In genomic region chr4:153992715-153993114, GRCm38 (mm10) we compare ENCODE assay signal across 16 mouse cellular contexts.
"Had no signal": no experiment of that assay in that cellular context is flagged by ENCODE, and none has a peak within 500 bp of the region (broad histone marks: within the 10 kb centered on the region; RNA-seq: fewer than 3 reads in every experiment).

No protein-coding gene starts in this region.

- H3K4me2 ChIP-seq: limb, embryonic 12.5 days; liver, embryonic 13.5 days; lung, embryonic 15.5 days; midbrain, embryonic 11.5 days; midbrain, embryonic 15.5 days; neural tube, embryonic 12.5 days had no signal

- H3K4me3 ChIP-seq: limb, embryonic 12.5 days; liver, embryonic 13.5 days; lung, embryonic 15.5 days; megakaryocyte, embryonic 14.5 days; midbrain, embryonic 15.5 days; neural tube, embryonic 12.5 days had no signal

- ATAC-seq: liver, postnatal 0 days; midbrain, embryonic 15.5 days had no signal

- H3K9me3 ChIP-seq: limb, embryonic 12.5 days; liver, embryonic 13.5 days; lung, embryonic 15.5 days; megakaryocyte, embryonic 14.5 days; midbrain, embryonic 15.5 days; neural tube, embryonic 12.5 days had no signal

- DNase-seq: layer of hippocampus, adult 9-11 months; layer of hippocampus, postnatal 36 days; liver; liver, embryonic 13.5 days; liver, postnatal 0 days; lung, postnatal 14 days; thymus, postnatal 4 days had no signal

- H3K27me3 ChIP-seq: limb, embryonic 12.5 days; liver, embryonic 13.5 days; lung, embryonic 15.5 days; megakaryocyte, embryonic 14.5 days; midbrain, embryonic 15.5 days; neural tube, embryonic 12.5 days had no signal

- H3K4me1 ChIP-seq: limb, embryonic 12.5 days; liver, embryonic 13.5 days; lung, embryonic 15.5 days; midbrain, embryonic 15.5 days; neural tube, embryonic 12.5 days had no signal

- H3K9ac ChIP-seq: limb, embryonic 12.5 days; liver, embryonic 13.5 days; liver, postnatal 0 days; lung, embryonic 15.5 days; midbrain, embryonic 15.5 days; neural tube, embryonic 12.5 days had no signal

- H3K27ac ChIP-seq: kidney, postnatal 0 days; limb, embryonic 12.5 days; liver, embryonic 13.5 days; lung, embryonic 15.5 days; macrophage; midbrain, embryonic 15.5 days; neural tube, embryonic 12.5 days; stomach, postnatal 0 days had no signal
